Mouse (Mus musculus): ENCODE data around the gene Epb41l4b. TPM values are rescaled to one million over a fixed set of nuclear protein-coding genes. Genes with fewer than 3 reads are reported as not detected.

The Epb41l4b gene
- polyA plus RNA-seq, 1 experiment from 2014 or later, result 0.57 TPM

DNA sequence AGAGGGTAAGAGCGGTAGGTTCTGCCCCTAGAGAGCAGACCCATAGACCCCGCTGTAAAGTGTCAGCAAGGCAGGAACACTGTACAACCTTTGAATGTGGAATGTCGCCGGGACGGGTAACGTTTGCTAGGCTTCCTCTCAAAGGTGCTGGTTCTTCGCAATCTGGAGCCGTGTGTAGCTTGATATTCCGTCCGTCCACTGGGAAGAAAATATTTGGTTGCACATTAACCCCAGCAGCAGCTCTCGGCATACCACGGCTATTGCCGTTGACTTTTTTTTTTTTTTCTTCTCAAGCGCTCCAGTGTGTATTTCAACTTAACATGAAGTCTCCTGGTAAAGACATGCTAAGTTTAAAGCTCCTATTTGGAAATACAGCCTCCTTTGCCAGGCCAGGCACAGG is 70.1 kb downstream of the Epb41l4b start:
- Histone ChIP-seq H3K9ac (ENCODE audit: low read length) (no peak overlapping the region), H3K4me1 (replicated peaks; ENCODE audit: control insufficient read depth, insufficient read depth, low read length) (no peaks in the 10 kb centered on the region), H3K36me3 (ENCODE audit: control insufficient read depth, insufficient read depth, low read length) (no peaks in the 10 kb centered on the region), H3K27ac (ENCODE audit: low read depth, low read length) (no peak overlapping the region), H3K27me3 (ENCODE audit: control insufficient read depth, insufficient read depth, low read length) (no peaks in the 10 kb centered on the region), H3K4me2 (ENCODE audit: low read depth, low read length, severe bottlenecking) (no peak overlapping the region), H3K4me3 (ENCODE audit: low read depth, low read length) (no peak overlapping the region), H3K9me3 (ENCODE audit: control insufficient read depth, low read length) (no peaks in the 10 kb centered on the region)
- no peak for ATAC-seq (replicated peaks; ENCODE audit: low FRiP score)
- DNase-seq (ENCODE audit: low spot score), result no peak
- 90% methylated on average over 14 of the region's 14 CpGs for WGBS

GRCm38 (mm10) chr4:57070640-57071039 is 72.6 kb downstream of the Epb41l4b start:
- 67% methylated on average over 6 of the region's 6 CpGs for WGBS
- no peak overlapping the region for H3K4me3 ChIP-seq (ENCODE audit: low read depth, low read length)
- H3K4me2 ChIP-seq (ENCODE audit: low read depth, low read length, severe bottlenecking), result no peak overlapping the region
- DNase-seq (ENCODE audit: low spot score), result no peak
- no peak overlapping the region for H3K27ac ChIP-seq (ENCODE audit: low read depth, low read length)
- no peak overlapping the region for H3K9ac ChIP-seq (ENCODE audit: low read length)
- ATAC-seq (replicated peaks; ENCODE audit: low FRiP score), result no peak
- no peaks in the 10 kb centered on the region for H3K4me1 ChIP-seq (replicated peaks; ENCODE audit: control insufficient read depth, insufficient read depth, low read length)
- H3K36me3 ChIP-seq (ENCODE audit: control insufficient read depth, insufficient read depth, low read length), result no peaks in the 10 kb centered on the region
- no peaks in the 10 kb centered on the region for H3K9me3 ChIP-seq (ENCODE audit: control insufficient read depth, low read length)
- no peaks in the 10 kb centered on the region for H3K27me3 ChIP-seq (ENCODE audit: control insufficient read depth, insufficient read depth, low read length)

- Histone ChIP-seq H3K27ac (ENCODE audit: low read depth, low read length) (no peak overlapping the region), H3K4me2 (ENCODE audit: low read depth, low read length, severe bottlenecking) (no peak overlapping the region), H3K36me3 (ENCODE audit: control insufficient read depth, insufficient read depth, low read length) (no peaks in the 10 kb centered on the region), H3K4me1 (replicated peaks; ENCODE audit: control insufficient read depth, insufficient read depth, low read length) (0 out of 2 replicates have a peak, but pooled peaks cover 1% of the 10 kb centered on the region), H3K4me3 (ENCODE audit: low read depth, low read length) (no peak overlapping the region), H3K9me3 (ENCODE audit: control insufficient read depth, low read length) (no peaks in the 10 kb centered on the region), H3K9ac (ENCODE audit: low read length) (no peak overlapping the region), H3K27me3 (ENCODE audit: control insufficient read depth, insufficient read depth, low read length) (no peaks in the 10 kb centered on the region)
- 82% methylated on average over 7 of the region's 7 CpGs for WGBS
- ATAC-seq (replicated peaks; ENCODE audit: low FRiP score), result no peak
- no peak for DNase-seq (ENCODE audit: low spot score)
Measured at GRCm38 (mm10) chr4:57068397-57068796, 74.8 kb downstream of the Epb41l4b start.

- no peaks in the 10 kb centered on the region for H3K27me3 ChIP-seq (ENCODE audit: control insufficient read depth, insufficient read depth, low read length)
- ATAC-seq (replicated peaks; ENCODE audit: low FRiP score) (no peak), DNase-seq (ENCODE audit: low spot score) (no peak)
- no peak overlapping the region for H3K4me3 ChIP-seq (ENCODE audit: low read depth, low read length)
- WGBS, result 81% methylated on average over 5 of the region's 5 CpGs
- no peaks in the 10 kb centered on the region for H3K36me3 ChIP-seq (ENCODE audit: control insufficient read depth, insufficient read depth, low read length)
- no peak overlapping the region for H3K9ac ChIP-seq (ENCODE audit: low read length)
- no peak overlapping the region for H3K4me2 ChIP-seq (ENCODE audit: low read depth, low read length, severe bottlenecking)
- H3K27ac ChIP-seq (ENCODE audit: low read depth, low read length), result no peak overlapping the region
- H3K9me3 ChIP-seq (ENCODE audit: control insufficient read depth, low read length), result no peaks in the 10 kb centered on the region
- 0 out of 2 replicates have a peak, but pooled peaks cover 1% of the 10 kb centered on the region for H3K4me1 ChIP-seq (replicated peaks; ENCODE audit: control insufficient read depth, insufficient read depth, low read length)
Measured at GRCm38 (mm10) chr4:57067801-57068200, 75.4 kb downstream of the Epb41l4b start.

GRCm38 (mm10) chr4:57066936-57067335 is 76.3 kb downstream of the Epb41l4b start:
- Histone ChIP-seq H3K4me2 (ENCODE audit: low read depth, low read length, severe bottlenecking) (no peak overlapping the region), H3K9ac (ENCODE audit: low read length) (no peak overlapping the region), H3K27ac (ENCODE audit: low read depth, low read length) (no peak overlapping the region), H3K4me1 (replicated peaks; ENCODE audit: control insufficient read depth, insufficient read depth, low read length) (0 out of 2 replicates have a peak, but pooled peaks cover 1% of the 10 kb centered on the region), H3K9me3 (ENCODE audit: control insufficient read depth, low read length) (no peaks in the 10 kb centered on the region), H3K27me3 (ENCODE audit: control insufficient read depth, insufficient read depth, low read length) (no peaks in the 10 kb centered on the region), H3K4me3 (ENCODE audit: low read depth, low read length) (no peak overlapping the region), H3K36me3 (ENCODE audit: control insufficient read depth, insufficient read depth, low read length) (no peaks in the 10 kb centered on the region)
- 80% methylated on average over 2 of the region's 2 CpGs for WGBS
- DNase-seq (ENCODE audit: low spot score) (no peak), ATAC-seq (replicated peaks; ENCODE audit: low FRiP score) (no peak)

GRCm38 (mm10) chr4:57065273-57065672 is 78.0 kb downstream of the Epb41l4b start:
- Histone ChIP-seq H3K27ac (ENCODE audit: low read depth, low read length) (no peak overlapping the region), H3K4me1 (replicated peaks; ENCODE audit: control insufficient read depth, insufficient read depth, low read length) (0 out of 2 replicates have a peak, but pooled peaks cover 1% of the 10 kb centered on the region), H3K27me3 (ENCODE audit: control insufficient read depth, insufficient read depth, low read length) (no peaks in the 10 kb centered on the region), H3K4me3 (ENCODE audit: low read depth, low read length) (no peak overlapping the region), H3K4me2 (ENCODE audit: low read depth, low read length, severe bottlenecking) (no peak overlapping the region), H3K9ac (ENCODE audit: low read length) (no peak overlapping the region), H3K9me3 (ENCODE audit: control insufficient read depth, low read length) (no peaks in the 10 kb centered on the region), H3K36me3 (ENCODE audit: control insufficient read depth, insufficient read depth, low read length) (no peaks in the 10 kb centered on the region)
- WGBS, result 21% methylated on average over 4 of the region's 4 CpGs
- ATAC-seq (replicated peaks; ENCODE audit: low FRiP score) (no peak), DNase-seq (ENCODE audit: low spot score) (peak; percentile 84)

DNA sequence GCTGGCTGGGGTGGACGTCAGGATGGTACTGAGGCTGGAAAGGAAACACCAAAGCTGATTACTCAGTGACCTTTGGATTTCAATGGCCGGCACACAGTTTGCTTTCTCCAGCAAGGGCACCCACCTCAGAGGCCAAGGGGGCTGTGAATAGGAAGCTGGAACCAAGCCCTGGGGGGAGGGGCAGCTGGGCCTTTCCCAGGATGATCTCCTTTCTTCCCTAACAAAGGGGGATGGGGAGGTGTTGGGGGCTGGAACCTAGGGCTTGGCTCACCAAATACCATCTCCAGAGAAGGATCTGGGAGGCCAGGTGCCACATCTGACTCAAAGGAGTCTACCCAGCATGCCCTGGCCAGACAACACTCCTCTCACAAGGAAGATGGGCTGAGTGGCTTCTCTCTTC is 78.4 kb downstream of the Epb41l4b start:
- Histone ChIP-seq H3K36me3 (ENCODE audit: control insufficient read depth, insufficient read depth, low read length) (no peaks in the 10 kb centered on the region), H3K27me3 (ENCODE audit: control insufficient read depth, insufficient read depth, low read length) (no peaks in the 10 kb centered on the region), H3K4me1 (replicated peaks; ENCODE audit: control insufficient read depth, insufficient read depth, low read length) (0 out of 2 replicates have a peak, but pooled peaks cover 1% of the 10 kb centered on the region), H3K9me3 (ENCODE audit: control insufficient read depth, low read length) (no peaks in the 10 kb centered on the region), H3K27ac (ENCODE audit: low read depth, low read length) (no peak overlapping the region), H3K4me2 (ENCODE audit: low read depth, low read length, severe bottlenecking) (no peak overlapping the region), H3K4me3 (ENCODE audit: low read depth, low read length) (no peak overlapping the region), H3K9ac (ENCODE audit: low read length) (0 out of 2 replicates have a peak overlapping the region, but pooled peaks have one; percentile 3)
- 2% methylated on average over 2 of the region's 2 CpGs for WGBS
- DNase-seq (ENCODE audit: low spot score), result no peak
- no peak for ATAC-seq (replicated peaks; ENCODE audit: low FRiP score)

GRCm38 (mm10) chr4:57060319-57060831 is 82.9 kb downstream of the Epb41l4b start:
- WGBS, result 75% methylated on average over 15 of the region's 15 CpGs
- H3K27me3 ChIP-seq (ENCODE audit: control insufficient read depth, insufficient read depth, low read length), result no peaks in the 10 kb centered on the region

GRCm38 (mm10) chr4:57058623-57059022 is 84.6 kb downstream of the Epb41l4b start:
- no peak overlapping the region for H3K4me3 ChIP-seq (ENCODE audit: low read depth, low read length)
- no peak overlapping the region for H3K4me2 ChIP-seq (ENCODE audit: low read depth, low read length, severe bottlenecking)
- no peak for DNase-seq (ENCODE audit: low spot score)
- no peaks in the 10 kb centered on the region for H3K9me3 ChIP-seq (ENCODE audit: control insufficient read depth, low read length)
- H3K27ac ChIP-seq (ENCODE audit: low read depth, low read length), result no peak overlapping the region
- WGBS, result 77% methylated on average over 2 of the region's 2 CpGs
- H3K36me3 ChIP-seq (ENCODE audit: control insufficient read depth, insufficient read depth, low read length), result no peaks in the 10 kb centered on the region
- H3K27me3 ChIP-seq (ENCODE audit: control insufficient read depth, insufficient read depth, low read length), result no peaks in the 10 kb centered on the region
- ATAC-seq (replicated peaks; ENCODE audit: low FRiP score), result no peak
- H3K9ac ChIP-seq (ENCODE audit: low read length), result no peak overlapping the region
- no peaks in the 10 kb centered on the region for H3K4me1 ChIP-seq (replicated peaks; ENCODE audit: control insufficient read depth, insufficient read depth, low read length)

More at GRCm38 (mm10) chr4:57060319-57060831, 82.9 kb downstream of the Epb41l4b start:
- H3K4me1 ChIP-seq (replicated peaks; ENCODE audit: control insufficient read depth, insufficient read depth, low read length), result 0 out of 2 replicates have a peak, but pooled peaks cover 1% of the 10 kb centered on the region
- H3K4me2 ChIP-seq (ENCODE audit: low read depth, low read length, severe bottlenecking), result no peak overlapping the region
- H3K9me3 ChIP-seq (ENCODE audit: control insufficient read depth, low read length), result no peaks in the 10 kb centered on the region
- H3K9ac ChIP-seq (ENCODE audit: low read length), result no peak overlapping the region
- DNase-seq (ENCODE audit: low spot score), result no peak
- no peak for ATAC-seq (replicated peaks; ENCODE audit: low FRiP score)
- no peaks in the 10 kb centered on the region for H3K36me3 ChIP-seq (ENCODE audit: control insufficient read depth, insufficient read depth, low read length)
- no peak overlapping the region for H3K4me3 ChIP-seq (ENCODE audit: low read depth, low read length)
- H3K27ac ChIP-seq (ENCODE audit: low read depth, low read length), result no peak overlapping the region
